In genomic region chr12:100289267-100290177, GRCm38 (mm10) we compare ENCODE assay signal across 8 mouse cellular contexts.
DNase-seq lines count a peak whose midpoint lies in the region; ATAC-seq lines count a peak whose summit lies in the region.

No protein-coding gene starts in this region.

- H3K4me1 ChIP-seq in stomach, embryonic 14.5 days (ENCODE audit: control insufficient read depth, insufficient read depth, low read length): peaks cover 32% of the 10 kb centered on the region

- H3K27ac ChIP-seq in stomach, embryonic 14.5 days (ENCODE audit: low read length): peak overlapping the region; percentile 84

- WGBS in stomach, embryonic 14.5 days: 19% methylated on average over 8 of the region's 8 CpGs

- DNase-seq in 3T3-L1 (ENCODE audit: low read depth, low spot score): peak; percentile 74
- DNase-seq in heart, postnatal 4 days: peak; percentile 89
- DNase-seq in layer of hippocampus, adult 9-11 months: peak; percentile 70
- peak; percentile 87 for DNase-seq in lung, postnatal 4 days

- ATAC-seq in cerebellum, adult (ENCODE audit: insufficient number of reproducible peaks, low FRiP score, low TSS enrichment): 0 out of 2 replicates have a peak, but pooled peaks have one; percentile 21
- ATAC-seq in frontal cortex, adult (ENCODE audit: low TSS enrichment): peak; percentile 27; the same call in 1 of the 2 replicates
- peak; percentile 87 for ATAC-seq in stomach, embryonic 14.5 days (ENCODE audit: insufficient number of reproducible peaks, insufficient read depth, low FRiP score, low read depth)
- ATAC-seq in erythroblast, adult 5-6 weeks (replicated peaks; ENCODE audit: low FRiP score, poor library complexity, severe bottlenecking): no peak

- 0 out of 2 replicates have a peak overlapping the region, but pooled peaks have one; percentile 11 for H3K4me2 ChIP-seq in stomach, embryonic 14.5 days (replicated peaks; ENCODE audit: low read depth, low read length)

- no peaks in the 10 kb centered on the region for H3K9me3 ChIP-seq in stomach, embryonic 14.5 days (ENCODE audit: control insufficient read depth, low read depth, low read length)

- no peak overlapping the region for H3K4me3 ChIP-seq in stomach, embryonic 14.5 days (ENCODE audit: low read depth, low read length)

- H3K27me3 ChIP-seq in stomach, embryonic 14.5 days (ENCODE audit: control insufficient read depth, insufficient read depth, low read length): no peaks in the 10 kb centered on the region

- no peak overlapping the region for H3K9ac ChIP-seq in stomach, embryonic 14.5 days (replicated peaks; ENCODE audit: low read depth, low read length)

- H3K36me3 ChIP-seq in stomach, embryonic 14.5 days (ENCODE audit: control insufficient read depth, insufficient read depth, low read length): no peaks in the 10 kb centered on the region
